Mouse (Mus musculus): ENCODE measurements around the gene Washc4.

The Washc4 gene

GRCm38 (mm10) chr10:83634461-83634860 is 90.9 kb downstream of the Washc4 start:
- CTCF ChIA-PET: no interaction called here

GRCm38 (mm10) chr10:83636191-83636590 is 92.6 kb downstream of the Washc4 start:
- CTCF ChIA-PET: no interaction called here

GRCm38 (mm10) chr10:83637295-83637694 is 93.7 kb downstream of the Washc4 start:
- CTCF ChIA-PET: no interaction called here

GRCm38 (mm10) chr10:83639881-83640386 is 96.4 kb downstream of the Washc4 start:
- CTCF ChIA-PET: no interaction called here

- CTCF ChIA-PET: no interaction called here
Observed at GRCm38 (mm10) chr10:83641641-83642040, 98.1 kb downstream of the Washc4 start.

- CTCF ChIA-PET: no interaction called here
Observed at GRCm38 (mm10) chr10:83644167-83644566, 100.6 kb downstream of the Washc4 start.

GRCm38 (mm10) chr10:83644865-83645715 is 101.5 kb downstream of the Washc4 start:
- CTCF ChIA-PET: no interaction called here

GRCm38 (mm10) chr10:83645716-83645990 is 102.1 kb downstream of the Washc4 start:
- CTCF ChIA-PET: no interaction called here
